Mouse (Mus musculus) stomach, embryonic 15.5 days (tissue): ENCODE measurements around the gene E330017A01Rik. TPM values are rescaled to one million over a fixed set of nuclear protein-coding genes. Genes with fewer than 3 reads are reported as not detected.
"Not testable (repeated sequence)": the region's sequence is repeated elsewhere in the genome, so short reads cannot be mapped to it uniquely, and the experiment has no call there.

ENCODE experiments used
- ATAC-seq: fragments of 200-750 bp; cut with Nextera tagmentation; 2 replicates; pipeline ENCODE4 v1.8.0; 2017; ENCODE audit warnings: low read depth, moderate number of reproducible peaks, moderate TSS enrichment; ENCODE audit not compliant: insufficient read depth, low FRiP score
- H3K27ac ChIP-seq: fragments of 300-500 bp; sonication (generic); 2 replicates; pipeline ENCODE4 v1.5.1; 2015; ENCODE audit warnings: mild to moderate bottlenecking, inconsistent platforms
- H3K27me3 ChIP-seq: fragments of 300-500 bp; sonication (generic); replicated peaks from 2 replicates; pipeline ENCODE4 v1.6.1; 2015; ENCODE audit warnings: inconsistent platforms
- H3K36me3 ChIP-seq: fragments of 300-500 bp; sonication (generic); 2 replicates; pipeline ENCODE4 v1.6.1; 2015; ENCODE audit warnings: inconsistent platforms
- H3K4me1 ChIP-seq: fragments of 300-500 bp; sonication (generic); 2 replicates; pipeline ENCODE4 v1.6.1; 2015; ENCODE audit warnings: inconsistent platforms
- H3K4me2 ChIP-seq: fragments of 300-500 bp; sonication (generic); 2 replicates; pipeline ENCODE4 v1.6.1; 2015; ENCODE audit warnings: mild to moderate bottlenecking, inconsistent platforms
- H3K4me3 ChIP-seq: fragments of 300-500 bp; sonication (generic); replicated peaks from 2 replicates; pipeline ENCODE4 v1.5.1; 2015; ENCODE audit warnings: inconsistent platforms
- H3K9ac ChIP-seq: fragments of 300-500 bp; sonication (generic); 2 replicates; pipeline ENCODE4 v1.6.1; 2015; ENCODE audit warnings: inconsistent platforms
- H3K9me3 ChIP-seq: fragments of 300-500 bp; sonication (generic); 2 replicates; pipeline ENCODE4 v1.6.1; 2016; ENCODE audit warnings: inconsistent platforms
- WGBS: fragments of 180-500 bp; shearing (Covaris S2); methylation state at CpG from one replicate; pipeline ENCODE4 v1.1.7; 2015; 5-methylcytosine and 5-hydroxymethylcytosine counted together
- polyA plus RNA-seq: library from polyadenylated mRNA; unstranded; fragments of >200 nt; fragmentation: Nextera tagmentation; extraction: Ambion mirVana; gene quantifications from 2 replicates; pipeline ENCODE4 v1.2.1, GENCODE M21; 2015

The E330017A01Rik gene
- polyA plus RNA-seq, 1 experiment from 2014 or later = not detected

GRCm38 (mm10) chr16:58672396-58672795 lies 33.9 kb upstream of the E330017A01Rik start:
- H3K27me3 ChIP-seq = no peaks in the 10 kb centered on the region
- no peak overlapping the region for H3K4me3 ChIP-seq
- H3K4me1 ChIP-seq = no peaks in the 10 kb centered on the region
- WGBS = 89% methylated on average over 13 of the region's 13 CpGs
- no peak overlapping the region for H3K9ac ChIP-seq
- H3K36me3 ChIP-seq = peaks cover 32% of the 10 kb centered on the region
- H3K27ac ChIP-seq = no peak overlapping the region
- no peak overlapping the region for H3K4me2 ChIP-seq
- no peak for ATAC-seq
- H3K9me3 ChIP-seq = no peaks in the 10 kb centered on the region

DNA sequence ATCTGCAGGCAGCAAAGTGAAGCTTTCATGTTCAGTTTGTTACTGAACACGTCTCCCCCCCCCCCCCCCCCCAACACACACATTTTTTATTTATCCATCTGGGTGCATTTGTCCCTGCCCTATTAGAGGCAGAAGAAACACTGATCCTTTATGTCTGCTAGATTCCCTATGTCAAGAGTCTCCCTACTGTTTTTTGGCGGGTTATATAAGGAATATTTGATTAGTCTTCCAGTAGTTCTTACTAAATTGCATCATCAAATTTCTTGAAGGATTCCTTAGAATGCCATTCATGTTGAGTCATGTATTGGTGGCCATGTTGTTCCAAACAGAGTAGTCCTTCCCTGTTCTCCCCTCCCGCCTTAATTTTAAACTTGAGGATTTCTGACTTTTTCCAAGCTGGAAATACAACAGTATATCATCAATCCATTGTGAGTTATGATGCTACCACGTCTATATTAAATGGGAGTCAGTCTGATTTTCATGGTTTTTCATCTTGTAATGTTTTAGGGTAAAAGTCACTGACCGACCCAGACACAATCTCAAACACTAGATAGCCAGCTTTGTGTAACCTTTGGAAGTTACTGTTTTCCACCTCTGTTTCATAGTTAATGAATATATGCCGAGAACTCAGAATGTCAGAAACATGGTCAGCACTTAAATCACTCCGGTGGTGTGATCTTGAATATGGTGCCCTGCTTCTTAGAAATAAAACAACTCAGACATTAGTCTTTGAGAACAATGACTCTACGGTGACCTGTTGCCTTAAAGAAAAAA lies 32.9 kb upstream of the E330017A01Rik start:
- no peaks in the 10 kb centered on the region for H3K27me3 ChIP-seq
- peak overlapping the region; percentile 97 for H3K4me3 ChIP-seq
- no peaks in the 10 kb centered on the region for H3K4me1 ChIP-seq
- H3K9me3 ChIP-seq = no peaks in the 10 kb centered on the region
- no peak overlapping the region for H3K27ac ChIP-seq
- H3K9ac ChIP-seq = 0 out of 2 replicates have a peak overlapping the region, but pooled peaks have one; percentile 86
- peaks cover 26% of the 10 kb centered on the region for H3K36me3 ChIP-seq
- ATAC-seq = no peak
- peak overlapping the region; percentile 66 for H3K4me2 ChIP-seq
- 65% methylated on average over 8 of the region's 8 CpGs for WGBS

DNA sequence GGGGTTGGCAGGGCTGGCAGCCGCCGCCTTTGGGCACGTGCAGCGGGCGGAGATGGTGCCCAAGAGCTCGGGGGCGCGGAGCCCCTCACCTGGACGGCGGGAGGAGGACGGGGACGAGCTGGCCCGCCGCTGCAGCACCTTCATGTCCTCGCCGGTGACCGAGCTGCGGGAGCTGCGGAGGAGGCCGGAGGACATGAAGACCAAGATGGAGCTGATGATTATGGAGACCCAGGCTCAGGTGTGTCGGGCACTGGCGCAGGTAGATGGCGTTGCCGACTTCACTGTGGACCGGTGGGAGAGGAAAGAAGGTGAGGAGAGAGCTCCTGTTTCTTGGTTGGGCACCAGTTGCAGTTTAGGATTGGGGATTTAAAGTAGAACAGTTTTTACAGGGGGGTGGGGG lies 32.1 kb upstream of the E330017A01Rik start:
- no peaks in the 10 kb centered on the region for H3K9me3 ChIP-seq
- peaks cover 21% of the 10 kb centered on the region for H3K36me3 ChIP-seq
- H3K27ac ChIP-seq = peak overlapping the region; percentile 95
- no peaks in the 10 kb centered on the region for H3K27me3 ChIP-seq
- peak overlapping the region; percentile 66 for H3K4me2 ChIP-seq
- WGBS = under 1% methylated on average over 25 of the region's 25 CpGs
- H3K4me1 ChIP-seq = no peaks in the 10 kb centered on the region
- H3K4me3 ChIP-seq = peak overlapping the region; percentile 97
- peak overlapping the region; percentile 86 for H3K9ac ChIP-seq
- ATAC-seq = no peak

GRCm38 (mm10) chr16:58669917-58670630 lies 31.5 kb upstream of the E330017A01Rik start, which contains the start of gene Cpox:
Gene Cpox (plus strand): TSS chr16:58670292.
- peaks cover 19% of the 10 kb centered on the region for H3K36me3 ChIP-seq
- H3K27me3 ChIP-seq = no peaks in the 10 kb centered on the region
- ATAC-seq = peak; percentile 100
- H3K9me3 ChIP-seq = no peaks in the 10 kb centered on the region
- H3K4me1 ChIP-seq = no peaks in the 10 kb centered on the region
- H3K9ac ChIP-seq = peak within 1 kb of the TSS; percentile 86
- under 1% methylated on average over 51 of the region's 51 CpGs for WGBS
- peak within 1 kb of the TSS; percentile 97 for H3K4me3 ChIP-seq
- H3K4me2 ChIP-seq = peak within 1 kb of the TSS; percentile 66
- H3K27ac ChIP-seq = peak within 1 kb of the TSS; percentile 95

DNA sequence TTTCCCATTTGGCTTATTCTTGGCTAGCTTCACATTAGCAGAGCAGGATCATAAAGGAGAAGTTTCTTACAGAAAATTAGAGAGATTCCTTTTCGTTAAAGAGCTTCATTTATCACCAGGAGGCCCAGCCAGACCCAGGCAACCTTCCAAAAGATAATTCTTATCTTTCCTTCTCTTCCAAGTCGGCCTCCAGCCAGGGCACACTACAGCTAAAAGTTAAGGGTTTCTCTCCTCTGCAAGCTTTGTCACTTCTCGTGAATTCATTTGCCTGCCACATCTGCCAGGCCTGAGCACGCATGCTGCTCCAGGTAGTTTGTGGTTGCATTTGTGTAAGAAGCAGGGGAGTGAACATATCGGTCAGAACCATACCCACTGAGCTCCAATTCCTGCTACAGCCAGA lies 30.7 kb upstream of the E330017A01Rik start:
- Histone ChIP-seq H3K27ac (peak overlapping the region; percentile 95), H3K9me3 (no peaks in the 10 kb centered on the region), H3K4me1 (no peaks in the 10 kb centered on the region), H3K9ac (no peak overlapping the region), H3K4me2 (peak overlapping the region; percentile 66), H3K36me3 (peaks cover 10% of the 10 kb centered on the region), H3K27me3 (no peaks in the 10 kb centered on the region), H3K4me3 (peak overlapping the region; percentile 2; the same call in 1 of the 2 replicates)
- 32% methylated on average over 5 of the region's 5 CpGs for WGBS
- no peak for ATAC-seq

DNA sequence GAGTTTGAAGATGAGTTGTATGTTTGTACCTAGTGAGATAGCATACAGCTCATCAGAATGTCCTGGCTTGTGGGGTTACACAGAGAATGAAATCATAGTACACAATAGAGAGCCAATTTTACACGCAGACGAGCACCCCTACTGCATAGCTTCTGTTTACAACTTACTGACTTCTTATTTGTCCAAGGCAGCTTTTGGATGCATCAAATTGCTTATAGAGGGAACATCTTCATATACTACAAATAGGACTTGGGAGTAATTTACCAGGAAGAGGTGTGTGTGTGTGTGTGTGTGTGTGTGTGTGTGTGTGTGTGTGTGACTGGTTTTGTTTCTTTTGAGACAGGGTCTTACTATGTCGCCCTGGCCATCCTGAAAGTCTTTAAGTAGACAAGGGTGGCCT lies 30.0 kb upstream of the E330017A01Rik start:
- no peak for ATAC-seq
- 84% methylated on average over 3 of the region's 3 CpGs for WGBS
- no peaks in the 10 kb centered on the region for H3K9me3 ChIP-seq
- H3K27me3 ChIP-seq = no peaks in the 10 kb centered on the region
- no peaks in the 10 kb centered on the region for H3K4me1 ChIP-seq
- H3K4me2 ChIP-seq = no peak overlapping the region
- no peak overlapping the region for H3K9ac ChIP-seq
- no peak overlapping the region for H3K4me3 ChIP-seq
- 0 out of 2 replicates have a peak, but pooled peaks cover 5% of the 10 kb centered on the region for H3K36me3 ChIP-seq
- H3K27ac ChIP-seq = no peak overlapping the region

DNA sequence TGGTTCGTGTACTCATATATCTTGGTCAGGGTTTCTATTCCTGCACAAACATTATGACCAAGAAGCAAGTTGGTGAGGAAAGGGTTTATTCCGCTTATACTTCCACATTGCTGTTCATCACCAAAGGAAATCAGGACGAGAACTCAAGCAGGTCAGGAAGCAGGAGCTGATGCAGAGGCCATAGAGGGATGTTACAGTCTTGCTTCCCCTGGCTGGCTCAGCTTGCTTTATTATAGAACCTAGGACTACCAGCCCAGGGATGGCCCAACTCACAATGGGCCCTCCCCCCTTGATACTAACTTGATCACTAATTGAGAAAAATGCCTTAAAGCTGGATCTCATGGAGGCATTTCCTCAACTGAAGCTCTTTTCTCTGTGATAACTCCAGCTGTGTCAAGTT lies 28.1 kb upstream of the E330017A01Rik start:
- not testable (repeated sequence) for H3K27ac ChIP-seq, H3K4me3 ChIP-seq, ATAC-seq, H3K9ac ChIP-seq, H3K4me1 ChIP-seq, H3K27me3 ChIP-seq, H3K4me2 ChIP-seq, H3K9me3 ChIP-seq, H3K36me3 ChIP-seq
- 70% methylated on average over 3 of the region's 3 CpGs for WGBS

DNA sequence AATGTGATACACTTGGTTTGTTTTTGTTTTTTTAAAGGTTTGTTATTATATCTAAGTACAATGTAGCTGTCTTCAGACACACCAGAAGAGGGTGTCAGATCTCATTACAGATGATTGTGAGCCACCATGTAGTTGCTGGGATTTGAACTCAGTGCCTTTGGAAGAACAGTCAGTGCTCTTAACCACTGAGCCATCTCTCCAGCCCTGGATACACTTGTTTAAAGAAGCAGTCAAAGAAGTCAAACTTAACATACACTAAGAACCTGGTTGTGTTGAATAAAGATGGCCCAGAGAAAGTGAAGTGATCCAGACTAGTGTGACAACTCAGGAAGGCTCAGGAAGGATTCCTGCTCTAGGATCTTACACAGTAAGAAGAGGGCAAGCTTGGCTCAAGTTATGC lies 26.6 kb upstream of the E330017A01Rik start:
- not testable (repeated sequence) for H3K4me3 ChIP-seq, H3K9ac ChIP-seq, ATAC-seq, H3K9me3 ChIP-seq, H3K36me3 ChIP-seq, H3K4me1 ChIP-seq, H3K4me2 ChIP-seq, H3K27me3 ChIP-seq, H3K27ac ChIP-seq

GRCm38 (mm10) chr16:58663816-58664215 lies 25.3 kb upstream of the E330017A01Rik start:
- Histone ChIP-seq H3K36me3 (no peaks in the 10 kb centered on the region), H3K9me3 (no peaks in the 10 kb centered on the region), H3K27ac (no peak overlapping the region), H3K4me1 (no peaks in the 10 kb centered on the region), H3K9ac (no peak overlapping the region), H3K4me3 (no peak overlapping the region), H3K27me3 (no peaks in the 10 kb centered on the region), H3K4me2 (no peak overlapping the region)
- 84% methylated on average over 2 of the region's 2 CpGs for WGBS
- ATAC-seq = no peak

DNA sequence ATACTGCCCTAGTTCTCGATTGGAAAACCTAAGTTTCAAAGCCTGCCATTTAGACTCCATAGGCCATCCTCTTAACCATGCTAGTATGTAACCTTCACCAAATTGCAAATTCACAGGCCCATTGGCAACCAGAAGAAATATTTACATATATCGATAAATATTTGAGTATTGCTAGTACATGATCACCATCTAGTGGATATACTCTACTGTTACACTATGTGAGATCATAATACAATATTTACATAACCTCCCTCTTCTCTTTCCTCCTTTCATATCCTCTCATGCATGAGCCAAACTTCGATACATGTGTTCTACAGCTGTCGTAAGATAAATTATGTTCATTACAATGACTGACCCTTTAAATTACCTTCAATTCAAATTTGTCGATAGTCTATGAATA lies 24.5 kb upstream of the E330017A01Rik start:
- ATAC-seq = no peak
- H3K27me3 ChIP-seq = no peaks in the 10 kb centered on the region
- no peak overlapping the region for H3K9ac ChIP-seq
- WGBS = 50% methylated on average over 5 of the region's 5 CpGs
- H3K27ac ChIP-seq = no peak overlapping the region
- H3K4me3 ChIP-seq = no peak overlapping the region
- H3K4me1 ChIP-seq = no peaks in the 10 kb centered on the region
- H3K36me3 ChIP-seq = no peaks in the 10 kb centered on the region
- no peaks in the 10 kb centered on the region for H3K9me3 ChIP-seq
- H3K4me2 ChIP-seq = no peak overlapping the region

- Histone ChIP-seq H3K27ac (no peak overlapping the region), H3K4me3 (no peak overlapping the region), H3K36me3 (no peaks in the 10 kb centered on the region), H3K4me2 (no peak overlapping the region), H3K27me3 (no peaks in the 10 kb centered on the region), H3K4me1 (no peaks in the 10 kb centered on the region), H3K9ac (no peak overlapping the region), H3K9me3 (no peaks in the 10 kb centered on the region)
- ATAC-seq = no peak
Observed at GRCm38 (mm10) chr16:58662287-58662791, 23.8 kb upstream of the E330017A01Rik start.

DNA sequence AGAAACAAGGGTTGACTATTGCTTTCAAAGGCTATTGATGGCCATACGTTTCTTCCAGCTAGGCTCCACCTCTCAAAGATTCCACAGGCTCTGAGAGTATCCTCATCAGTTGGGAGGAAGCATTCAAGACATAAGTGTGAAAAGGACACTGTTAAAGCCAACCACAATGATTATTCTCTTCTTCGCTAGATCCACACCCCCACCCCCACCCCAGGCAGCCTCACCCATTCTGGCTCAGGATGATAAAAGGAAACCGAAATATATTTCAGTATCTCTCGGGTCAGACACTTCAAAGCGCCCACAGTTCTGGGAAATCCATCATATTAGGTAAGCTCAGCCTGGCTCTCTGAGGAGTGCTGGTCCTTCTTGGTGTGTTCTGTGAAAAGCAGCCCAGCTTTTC lies 23.3 kb upstream of the E330017A01Rik start:
- Histone ChIP-seq H3K27me3 (no peaks in the 10 kb centered on the region), H3K4me1 (no peaks in the 10 kb centered on the region), H3K4me2 (no peak overlapping the region), H3K36me3 (no peaks in the 10 kb centered on the region), H3K27ac (no peak overlapping the region), H3K9me3 (no peaks in the 10 kb centered on the region), H3K9ac (no peak overlapping the region), H3K4me3 (no peak overlapping the region)
- peak; percentile 89; the same call in 1 of the 2 replicates for ATAC-seq
- 70% methylated on average over 5 of the region's 5 CpGs for WGBS
